Mouse (Mus musculus): Measurements from ENCODE around the gene Akap7. TPM values are rescaled to one million over a fixed set of nuclear protein-coding genes. Genes with fewer than 3 reads are reported as not detected.

The Akap7 gene
- polyA plus RNA-seq, 1 experiment = 91.9 TPM

GRCm38 (mm10) chr10:25327511-25327910 is 19.8 kb upstream of the Akap7 start:
- 82% methylated on average over 6 of the region's 6 CpGs for WGBS
- no peak overlapping the region for H3K27ac ChIP-seq (ENCODE audit: insufficient read depth, low read length)
- DNase-seq = no peak
- TF ChIP-seq CTCF (IDR thresholded peaks at IDR 0.05; ENCODE audit: borderline replicate concordance, insufficient read depth, low read depth, low read length) (no peak), POLR2A (IDR thresholded peaks at IDR 0.05; ENCODE audit: borderline replicate concordance, insufficient read depth, low read length) (no peak)
- no peaks in the 10 kb centered on the region for H3K4me1 ChIP-seq (ENCODE audit: control insufficient read depth, insufficient read depth, low read length)
- no peak overlapping the region for H3K4me3 ChIP-seq (replicated peaks; ENCODE audit: insufficient read depth, low read depth, low read length)
- H3K27me3 ChIP-seq (ENCODE audit: control insufficient read depth, insufficient read depth, low read length) = no peaks in the 10 kb centered on the region

GRCm38 (mm10) chr10:25325690-25326089 is 18.0 kb upstream of the Akap7 start:
- DNase-seq = no peak
- H3K4me3 ChIP-seq (replicated peaks; ENCODE audit: insufficient read depth, low read depth, low read length) = no peak overlapping the region
- no peaks in the 10 kb centered on the region for H3K27me3 ChIP-seq (ENCODE audit: control insufficient read depth, insufficient read depth, low read length)
- H3K4me1 ChIP-seq (ENCODE audit: control insufficient read depth, insufficient read depth, low read length) = no peaks in the 10 kb centered on the region
- H3K27ac ChIP-seq (ENCODE audit: insufficient read depth, low read length) = no peak overlapping the region
- TF ChIP-seq CTCF (IDR thresholded peaks at IDR 0.05; ENCODE audit: borderline replicate concordance, insufficient read depth, low read depth, low read length) (no peak), POLR2A (IDR thresholded peaks at IDR 0.05; ENCODE audit: borderline replicate concordance, insufficient read depth, low read length) (no peak)
- WGBS = 11% methylated on average over 4 of the region's 4 CpGs

- no peak for DNase-seq
- TF ChIP-seq CTCF (IDR thresholded peaks at IDR 0.05; ENCODE audit: borderline replicate concordance, insufficient read depth, low read depth, low read length) (no peak), POLR2A (IDR thresholded peaks at IDR 0.05; ENCODE audit: borderline replicate concordance, insufficient read depth, low read length) (no peak)
- 89% methylated on average over 4 of the region's 4 CpGs for WGBS
- H3K27ac ChIP-seq (ENCODE audit: insufficient read depth, low read length) = no peak overlapping the region
- no peaks in the 10 kb centered on the region for H3K4me1 ChIP-seq (ENCODE audit: control insufficient read depth, insufficient read depth, low read length)
- no peak overlapping the region for H3K4me3 ChIP-seq (replicated peaks; ENCODE audit: insufficient read depth, low read depth, low read length)
- H3K27me3 ChIP-seq (ENCODE audit: control insufficient read depth, insufficient read depth, low read length) = no peaks in the 10 kb centered on the region
Measured at GRCm38 (mm10) chr10:25321198-25321597, 13.5 kb upstream of the Akap7 start.

- Histone ChIP-seq H3K4me1 (ENCODE audit: control insufficient read depth, insufficient read depth, low read length) (no peaks in the 10 kb centered on the region), H3K27me3 (ENCODE audit: control insufficient read depth, insufficient read depth, low read length) (no peaks in the 10 kb centered on the region), H3K27ac (ENCODE audit: insufficient read depth, low read length) (no peak overlapping the region), H3K4me3 (replicated peaks; ENCODE audit: insufficient read depth, low read depth, low read length) (no peak overlapping the region)
- DNase-seq = no peak
- TF ChIP-seq CTCF (IDR thresholded peaks at IDR 0.05; ENCODE audit: borderline replicate concordance, insufficient read depth, low read depth, low read length) = no peak
- no peak for TF ChIP-seq POLR2A (IDR thresholded peaks at IDR 0.05; ENCODE audit: borderline replicate concordance, insufficient read depth, low read length)
Measured at GRCm38 (mm10) chr10:25319531-25319930, 11.9 kb upstream of the Akap7 start.

GRCm38 (mm10) chr10:25318405-25318804 is 10.7 kb upstream of the Akap7 start:
- Histone ChIP-seq H3K4me3 (replicated peaks; ENCODE audit: insufficient read depth, low read depth, low read length) (no peak overlapping the region), H3K27me3 (ENCODE audit: control insufficient read depth, insufficient read depth, low read length) (peaks cover 3% of the 10 kb centered on the region; the same call in 1 of the 2 replicates), H3K4me1 (ENCODE audit: control insufficient read depth, insufficient read depth, low read length) (no peaks in the 10 kb centered on the region), H3K27ac (ENCODE audit: insufficient read depth, low read length) (no peak overlapping the region)
- WGBS = 92% methylated on average over 5 of the region's 5 CpGs
- DNase-seq = no peak
- no peak for TF ChIP-seq CTCF (IDR thresholded peaks at IDR 0.05; ENCODE audit: borderline replicate concordance, insufficient read depth, low read depth, low read length)
- no peak for TF ChIP-seq POLR2A (IDR thresholded peaks at IDR 0.05; ENCODE audit: borderline replicate concordance, insufficient read depth, low read length)

- Histone ChIP-seq H3K27ac (ENCODE audit: insufficient read depth, low read length) (no peak overlapping the region), H3K4me1 (ENCODE audit: control insufficient read depth, insufficient read depth, low read length) (no peaks in the 10 kb centered on the region), H3K4me3 (replicated peaks; ENCODE audit: insufficient read depth, low read depth, low read length) (no peak overlapping the region), H3K27me3 (ENCODE audit: control insufficient read depth, insufficient read depth, low read length) (peaks cover 3% of the 10 kb centered on the region; the same call in 1 of the 2 replicates)
- TF ChIP-seq CTCF (IDR thresholded peaks at IDR 0.05; ENCODE audit: borderline replicate concordance, insufficient read depth, low read depth, low read length) = no peak
- no peak for TF ChIP-seq POLR2A (IDR thresholded peaks at IDR 0.05; ENCODE audit: borderline replicate concordance, insufficient read depth, low read length)
- no peak for DNase-seq
Measured at GRCm38 (mm10) chr10:25317665-25318064, 10.0 kb upstream of the Akap7 start.

- no peak for DNase-seq
- Histone ChIP-seq H3K4me3 (replicated peaks; ENCODE audit: insufficient read depth, low read depth, low read length) (no peak overlapping the region), H3K27ac (ENCODE audit: insufficient read depth, low read length) (no peak overlapping the region), H3K4me1 (ENCODE audit: control insufficient read depth, insufficient read depth, low read length) (no peaks in the 10 kb centered on the region), H3K27me3 (ENCODE audit: control insufficient read depth, insufficient read depth, low read length) (peaks cover 3% of the 10 kb centered on the region; the same call in 1 of the 2 replicates)
- TF ChIP-seq POLR2A (IDR thresholded peaks at IDR 0.05; ENCODE audit: borderline replicate concordance, insufficient read depth, low read length) = no peak
- TF ChIP-seq CTCF (IDR thresholded peaks at IDR 0.05; ENCODE audit: borderline replicate concordance, insufficient read depth, low read depth, low read length) = no peak
- 30% methylated on average over 17 of the region's 17 CpGs for WGBS
Measured at GRCm38 (mm10) chr10:25313856-25314584, 6.3 kb upstream of the Akap7 start.

GRCm38 (mm10) chr10:25311554-25312212 is 4.0 kb upstream of the Akap7 start:
- TF ChIP-seq CTCF (IDR thresholded peaks at IDR 0.05; ENCODE audit: borderline replicate concordance, insufficient read depth, low read depth, low read length) (no peak), POLR2A (IDR thresholded peaks at IDR 0.05; ENCODE audit: borderline replicate concordance, insufficient read depth, low read length) (no peak)
- H3K4me1 ChIP-seq (ENCODE audit: control insufficient read depth, insufficient read depth, low read length) = no peaks in the 10 kb centered on the region
- 19% methylated on average over 9 of the region's 9 CpGs for WGBS
- H3K27me3 ChIP-seq (ENCODE audit: control insufficient read depth, insufficient read depth, low read length) = peaks cover 3% of the 10 kb centered on the region; the same call in 1 of the 2 replicates
- H3K4me3 ChIP-seq (replicated peaks; ENCODE audit: insufficient read depth, low read depth, low read length) = no peak overlapping the region
- peak in 1 of 2 experiments; percentile 14 for DNase-seq
- H3K27ac ChIP-seq (ENCODE audit: insufficient read depth, low read length) = no peak overlapping the region
